Mouse (Mus musculus) heart, adult 9 months (tissue): ENCODE measurements around the gene Psmd12.
"Not testable (repeated sequence)": the region's sequence is repeated elsewhere in the genome, so short reads cannot be mapped to it uniquely, and the experiment has no call there.

Experiments used
- DNase-seq, 2 experiments: peaks; one replicate each; pipeline ENCODE4 v3.0.0; 2022; ENCODE audit warnings: low spot score in 2 of 2

Gene Psmd12

DNA sequence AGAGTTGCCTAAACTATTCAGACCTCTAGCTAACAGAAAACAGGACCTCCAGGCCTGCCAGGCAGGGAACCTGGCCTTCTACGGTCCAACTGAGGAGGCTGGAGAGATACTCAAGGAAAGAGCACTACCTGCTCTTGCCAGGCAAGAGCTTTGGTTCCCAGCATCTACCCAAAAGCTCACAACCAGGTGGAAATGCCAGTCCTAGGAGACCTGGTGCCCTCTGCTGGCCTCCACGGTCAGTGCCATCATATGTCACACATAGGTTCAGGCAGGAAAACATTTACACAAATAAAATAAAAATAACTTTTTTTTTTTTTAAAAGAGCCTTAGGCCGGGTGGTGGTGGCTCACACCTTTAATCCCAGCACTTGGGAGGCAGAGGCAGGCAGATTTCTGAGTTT lies 16.8 kb upstream of the Psmd12 start:
- no peak for DNase-seq

DNA sequence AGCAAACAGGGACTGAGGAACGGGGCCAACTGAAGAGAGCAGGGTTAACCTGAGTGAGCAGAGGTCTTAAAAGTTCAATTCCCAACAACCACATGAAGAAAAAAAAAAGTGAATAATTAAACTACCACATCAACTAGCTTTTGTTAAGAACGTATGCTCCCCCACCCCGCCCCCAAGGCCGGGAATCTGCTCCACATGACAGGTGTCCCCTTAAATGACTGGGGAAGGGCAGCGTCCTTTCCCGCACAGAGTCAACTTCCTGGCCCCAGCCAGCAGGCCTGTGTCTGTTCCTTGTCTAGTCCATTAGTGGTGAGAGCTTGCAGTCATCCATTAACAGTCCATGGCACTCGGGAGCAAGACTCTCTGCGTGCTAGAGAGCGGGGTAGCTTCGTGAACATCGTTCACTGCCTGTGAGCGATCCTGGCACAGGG lies 16.0 kb upstream of the Psmd12 start:
- DNase-seq, result no peak

DNA sequence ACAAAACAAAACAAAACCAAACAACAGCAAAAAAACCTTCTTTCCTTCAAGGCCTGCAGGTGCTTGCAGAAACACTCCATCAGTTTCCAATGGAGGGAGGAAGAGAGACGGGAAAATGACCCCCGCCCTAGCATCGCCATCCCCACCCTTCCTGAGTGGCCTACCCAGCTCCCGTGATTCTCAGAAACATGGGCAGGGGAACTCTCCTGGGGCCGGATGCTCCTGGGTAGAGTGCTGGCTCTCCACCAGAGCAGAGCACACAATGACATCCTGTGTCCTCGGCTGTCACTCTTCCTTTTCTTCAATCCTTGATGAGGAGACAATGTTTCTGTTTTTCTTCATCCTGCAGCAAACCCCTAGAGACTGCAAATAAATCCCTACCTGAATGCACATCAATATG lies 15.1 kb upstream of the Psmd12 start:
- peak in 1 of 2 experiments; percentile 37 for DNase-seq

DNA sequence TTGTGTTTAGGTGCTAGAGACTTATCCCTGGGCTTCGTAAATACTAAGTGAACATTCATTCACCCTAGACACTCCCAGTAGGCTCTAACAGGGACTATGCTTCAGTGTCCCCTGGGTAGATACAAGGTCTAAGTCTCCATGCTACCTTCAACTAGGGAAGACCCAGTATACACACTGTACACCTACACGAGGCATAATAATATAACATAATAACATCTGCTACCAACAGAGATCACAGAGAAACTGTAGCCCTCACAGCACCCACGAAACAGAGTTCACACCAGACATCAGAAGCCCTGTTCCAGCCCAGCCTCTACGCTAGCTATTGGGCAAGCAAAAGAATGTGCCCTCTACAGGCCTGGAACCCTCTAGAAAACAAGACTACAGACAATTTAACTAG lies 14.2 kb upstream of the Psmd12 start:
- no peak for DNase-seq

DNA sequence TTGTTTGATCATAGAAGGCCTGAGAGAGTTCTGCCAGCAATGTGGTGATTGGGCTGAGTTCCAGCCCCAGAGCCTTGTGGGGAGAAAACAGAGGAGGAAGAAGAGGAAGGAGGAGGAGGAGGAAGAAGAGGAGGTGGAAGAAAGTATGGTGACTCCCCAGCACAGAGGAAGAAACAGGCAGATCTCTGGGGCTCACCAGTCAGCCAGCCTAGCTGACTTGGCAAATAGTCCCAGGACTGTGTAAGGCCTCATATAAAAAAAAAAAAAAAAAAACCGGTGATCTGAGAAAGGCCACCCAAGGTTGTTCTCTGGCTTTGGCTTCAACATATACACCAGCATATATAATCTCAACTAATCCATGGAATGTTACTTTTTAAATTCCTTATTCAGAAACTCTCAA lies 13.3 kb upstream of the Psmd12 start:
- DNase-seq, result no peak

DNA sequence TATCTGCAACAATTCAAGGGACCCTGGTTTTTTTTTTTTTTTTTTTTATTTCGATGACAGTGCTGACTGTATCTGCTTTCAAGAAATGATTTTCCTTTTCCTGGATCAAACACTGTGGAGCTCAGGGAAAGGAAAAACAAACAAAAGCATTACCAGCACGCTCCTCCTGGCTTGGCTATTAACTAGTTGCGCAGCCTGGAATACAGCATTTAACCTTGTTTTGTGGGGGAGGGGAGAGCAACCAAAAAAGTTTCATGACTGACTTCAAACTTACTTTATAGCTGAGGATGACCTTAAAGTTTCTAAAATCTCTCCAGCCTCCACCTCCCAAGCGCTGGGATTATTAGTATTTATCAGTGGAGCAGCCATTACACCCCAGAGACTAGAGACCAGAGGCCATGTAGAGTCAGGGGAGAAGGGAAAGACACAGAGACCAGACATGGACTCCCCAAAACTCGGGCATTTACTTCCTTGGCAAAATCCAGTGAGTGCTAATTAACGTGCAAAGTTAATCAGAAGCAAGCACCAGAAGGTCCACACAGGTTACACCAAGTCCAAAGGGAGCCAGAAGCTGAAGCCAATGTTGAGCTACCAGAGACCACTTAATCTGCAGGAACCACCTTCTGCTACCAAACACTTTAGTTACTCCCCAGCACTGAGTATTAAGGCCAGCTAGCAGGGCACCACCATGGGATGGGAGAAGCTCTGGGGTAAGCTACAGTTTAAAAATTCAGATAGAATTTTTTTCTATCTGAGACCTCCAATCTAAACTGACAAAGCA lies 12.5 kb upstream of the Psmd12 start:
- no peak for DNase-seq

DNA sequence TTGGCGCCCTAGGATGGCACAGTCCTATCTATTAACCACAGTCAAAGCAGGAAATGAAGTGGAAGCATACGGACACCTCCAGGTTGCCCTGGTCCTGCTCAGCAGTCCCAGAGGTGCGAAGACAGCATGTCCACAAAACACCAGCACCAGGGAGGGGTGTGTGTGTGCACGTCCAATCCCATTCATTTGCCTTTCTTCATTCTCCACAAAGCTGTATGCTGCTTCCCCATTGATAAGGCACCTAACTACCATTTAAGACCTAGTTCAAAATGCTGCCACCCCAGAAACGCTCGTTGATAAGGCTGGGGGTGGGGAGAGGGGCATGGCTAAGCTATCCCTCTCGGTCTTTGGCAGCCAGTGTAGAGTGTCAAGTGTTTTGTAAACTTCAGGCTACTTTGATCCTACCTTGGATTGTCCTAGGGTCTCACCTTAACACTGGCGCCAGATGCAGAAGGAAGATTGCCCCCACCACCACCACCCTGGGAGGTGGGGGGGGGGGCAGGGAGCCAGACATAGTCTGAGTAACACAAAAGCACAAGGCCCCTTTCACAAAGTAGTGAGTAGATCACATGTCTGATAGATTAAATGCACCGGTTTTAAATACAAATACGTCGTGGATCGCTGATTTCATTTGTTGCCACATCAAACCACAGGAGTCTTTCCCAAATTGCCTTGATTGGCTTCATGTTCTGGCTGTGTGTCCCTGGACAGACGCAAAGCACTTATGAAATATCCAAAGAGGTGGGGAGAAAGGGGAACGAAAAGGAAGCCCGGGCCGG lies 10.8 kb upstream of the Psmd12 start:
- no peak for DNase-seq

DNA sequence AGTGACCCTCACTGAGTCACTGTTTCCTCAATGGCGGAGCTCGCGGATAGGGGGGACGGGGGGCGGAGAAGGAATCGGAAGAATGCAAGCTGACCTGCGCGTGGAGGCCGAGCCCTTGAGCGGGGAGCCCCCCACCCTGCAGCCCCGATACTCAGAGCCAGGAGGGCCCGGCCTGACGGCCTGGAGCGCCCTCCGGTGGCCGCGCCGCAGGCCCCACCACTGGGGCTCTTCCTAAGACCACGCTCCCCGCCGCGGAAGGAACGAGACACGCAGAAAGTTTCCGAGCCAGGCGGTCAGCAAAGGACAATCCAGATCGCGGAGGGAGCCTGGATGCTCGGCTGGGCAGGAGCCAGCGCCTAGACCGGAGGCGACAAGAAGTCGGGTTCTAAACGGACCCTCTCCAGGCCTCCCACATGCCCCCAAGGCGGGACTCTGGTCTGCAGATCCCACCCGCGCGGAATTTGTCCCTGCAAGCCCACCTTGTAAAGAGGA lies 10.2 kb upstream of the Psmd12 start:
- DNase-seq, result peak; percentile 81 to 83

DNA sequence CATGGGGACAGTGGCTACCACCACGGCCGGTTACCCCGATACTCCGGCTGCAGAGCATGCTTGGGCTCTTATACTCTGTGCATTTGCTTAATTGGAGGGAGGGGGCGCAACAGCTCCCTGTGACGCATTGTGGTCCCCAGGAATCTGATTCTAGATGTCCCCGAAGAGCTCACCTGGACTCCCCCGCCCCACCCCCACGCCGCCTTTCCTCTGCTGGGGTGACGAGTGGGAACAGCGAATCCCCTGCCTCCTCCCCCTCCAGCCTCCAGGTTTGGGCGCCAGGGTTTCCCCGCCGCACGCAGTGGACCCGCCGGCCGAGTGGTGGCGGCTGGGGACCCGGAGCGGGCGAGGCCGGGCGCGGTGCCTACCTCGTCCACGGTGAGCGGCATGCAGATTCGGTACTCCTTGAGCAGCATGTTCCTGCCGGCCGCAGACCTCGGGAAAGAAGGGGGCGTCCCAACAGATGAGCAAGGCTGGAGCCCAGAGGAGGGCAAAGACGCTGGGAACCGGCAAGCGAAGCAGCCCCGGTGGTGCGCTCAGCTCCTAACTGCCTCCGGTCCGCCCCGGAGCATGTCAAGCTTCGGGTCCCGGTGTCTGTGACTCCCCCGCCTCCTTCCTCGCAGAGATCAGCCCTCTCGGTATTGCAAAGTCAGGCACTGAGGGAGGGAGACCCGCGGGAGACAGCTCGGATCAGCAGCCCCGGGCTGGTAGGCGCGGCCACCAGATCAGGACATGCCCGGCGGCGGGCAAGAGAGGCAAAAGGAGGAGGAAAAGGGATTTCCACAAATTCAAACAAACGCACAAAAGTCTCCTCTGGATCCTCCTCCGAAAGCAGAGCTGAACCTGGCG lies 9.5 kb upstream of the Psmd12 start:
- DNase-seq, result peak; percentile 50 to 65

DNA sequence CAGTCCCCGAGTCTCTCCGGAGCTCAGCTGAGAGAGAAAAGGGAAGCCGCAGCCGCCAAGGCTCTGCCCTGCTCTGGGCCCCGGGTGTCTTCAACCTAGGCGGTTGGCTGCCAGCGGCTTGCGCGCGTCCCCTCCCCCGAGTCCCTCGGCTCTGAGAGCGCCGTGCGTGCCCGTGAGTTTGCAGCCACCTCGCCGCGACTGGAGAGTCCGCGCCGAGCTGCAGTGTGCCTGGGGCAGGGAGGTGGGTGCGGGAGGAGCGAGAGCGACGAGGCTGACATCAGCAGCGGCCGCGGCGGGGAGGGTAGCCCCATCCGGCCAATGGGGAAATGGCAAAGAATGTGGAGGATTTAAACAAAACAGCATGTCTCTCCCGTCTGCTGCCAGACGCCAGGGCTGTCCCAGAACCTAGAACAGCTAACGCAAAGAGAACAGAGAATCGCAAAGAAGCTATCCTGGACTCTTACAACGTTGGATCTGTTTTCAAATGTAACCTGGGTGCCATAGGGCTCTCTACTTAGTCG lies 8.7 kb upstream of the Psmd12 start, which contains the start of gene Pitpnc1:
TSS of gene Pitpnc1 (minus strand) at position 179 of the 521 bp plus-strand sequence.
- peak; percentile 87 to 89 for DNase-seq

DNA sequence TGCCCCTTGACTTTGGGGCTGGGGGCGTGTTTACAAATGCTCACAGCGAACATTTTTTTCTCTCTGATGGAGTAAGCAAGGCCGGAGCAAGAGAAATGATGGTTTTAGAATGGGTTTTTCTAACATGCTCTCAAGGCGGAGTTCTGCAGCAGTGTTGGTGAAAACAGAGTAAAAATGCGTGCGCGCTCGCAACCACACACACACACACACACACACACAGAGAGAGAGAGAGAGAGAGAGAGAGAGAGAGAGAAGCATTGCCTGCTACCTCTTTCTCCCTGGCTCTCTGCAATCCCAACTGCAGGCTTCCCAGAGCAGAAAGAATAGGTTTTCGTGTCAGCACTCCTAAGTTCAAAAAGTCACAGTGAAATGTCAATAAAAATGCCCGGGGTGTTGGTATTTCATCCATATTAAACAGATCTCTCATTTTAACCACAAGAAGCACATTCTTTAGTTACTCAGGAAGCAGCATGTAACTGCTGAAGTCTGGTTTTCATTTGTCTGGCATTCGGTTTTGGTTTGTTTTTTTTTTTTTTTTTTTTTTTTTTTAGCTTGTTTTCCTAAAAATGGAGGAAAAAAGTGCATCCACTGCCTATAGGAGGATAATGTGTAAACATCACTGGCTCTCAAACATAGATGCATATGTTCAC lies 8.1 kb upstream of the Psmd12 start:
- no peak for DNase-seq

DNA sequence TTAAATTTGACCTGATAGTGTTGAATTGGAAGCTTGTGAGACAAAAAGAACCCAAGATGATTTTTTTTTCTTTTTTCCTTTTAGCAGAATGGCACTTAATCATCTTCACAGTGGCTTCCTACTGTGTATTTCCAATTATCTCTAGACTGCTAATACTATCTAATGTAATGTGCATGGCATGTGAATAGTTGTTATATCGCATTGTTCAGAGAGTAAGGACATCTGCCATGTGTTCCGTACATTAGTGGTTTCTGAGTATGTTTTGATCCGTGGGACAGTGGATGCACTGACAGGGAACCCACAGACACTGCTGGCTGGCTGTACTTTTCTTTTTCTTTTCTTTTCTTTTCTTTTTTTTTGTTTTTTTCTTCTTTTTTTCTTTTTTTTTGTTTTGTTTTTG lies 7.0 kb upstream of the Psmd12 start:
- DNase-seq, result no peak

DNA sequence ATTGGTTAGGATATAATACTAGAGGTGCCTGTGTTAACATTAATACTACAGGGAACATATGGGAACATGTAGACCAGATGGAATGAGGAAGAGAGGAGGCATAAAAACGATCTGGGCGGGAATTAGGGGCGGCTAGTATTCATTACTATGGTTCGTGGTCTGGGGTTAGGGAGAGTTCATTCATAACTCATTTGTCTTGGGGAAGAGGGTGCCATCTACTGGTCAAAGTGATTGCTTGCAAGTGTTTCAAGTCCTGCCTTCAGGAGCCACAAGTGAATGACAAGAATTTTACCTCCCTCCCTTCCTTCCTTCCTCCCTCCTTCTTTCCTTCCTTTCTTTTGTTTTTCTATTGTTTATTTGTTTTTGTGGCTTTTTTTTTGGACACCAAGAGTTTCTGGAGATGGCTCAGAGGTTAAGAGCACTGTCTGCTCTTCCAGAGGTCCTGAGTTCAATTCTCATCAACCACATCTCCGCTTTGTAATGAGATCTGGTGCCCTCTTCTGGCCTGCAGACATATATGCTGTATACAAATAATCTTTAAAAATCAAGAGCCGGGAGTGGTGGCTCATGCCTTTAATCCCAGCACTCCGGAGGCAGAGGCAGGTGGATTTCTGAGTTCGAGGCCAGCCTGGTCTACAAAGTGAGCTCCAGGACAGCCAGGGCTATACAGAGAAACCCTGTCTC lies 6.0 kb upstream of the Psmd12 start:
- peak; percentile 60 to 76 for DNase-seq

DNA sequence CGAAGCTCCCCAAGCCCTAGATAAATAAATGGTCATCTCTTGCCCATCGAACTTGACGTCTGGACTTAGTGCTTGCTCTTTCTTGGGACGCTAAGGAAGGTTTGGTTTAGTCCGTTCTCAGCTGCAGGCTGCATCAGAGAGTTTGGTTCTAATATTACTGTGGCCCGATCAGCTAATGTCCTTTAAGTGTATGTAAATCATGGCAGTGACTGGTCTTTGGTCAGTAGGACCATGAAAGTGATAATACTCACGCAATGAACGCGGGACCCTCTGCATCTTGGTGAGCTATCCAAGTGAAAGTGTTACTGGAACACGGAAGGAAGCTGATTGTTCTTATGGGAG lies 549 bp downstream of the Psmd12 start:
- no peak for DNase-seq

DNA sequence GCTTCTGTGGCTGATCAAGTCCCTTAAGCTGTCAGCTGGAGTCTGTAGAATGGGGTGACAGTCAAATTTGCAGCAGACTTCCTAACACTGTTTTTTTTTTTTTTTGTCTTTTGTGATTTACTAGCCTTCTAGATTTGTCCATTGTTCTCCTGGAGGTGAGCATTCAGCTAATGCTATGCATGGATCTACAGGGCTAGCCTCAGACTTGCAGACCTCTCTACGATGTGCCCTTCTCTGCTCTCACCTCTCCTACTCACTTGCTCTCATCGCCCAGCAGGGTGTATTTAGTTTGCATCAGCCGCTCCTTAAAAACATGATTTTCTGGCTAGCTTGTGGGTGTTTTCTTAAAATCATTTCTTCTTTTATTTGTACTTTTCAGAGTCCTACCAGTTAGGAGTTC lies 5.1 kb downstream of the Psmd12 start:
- DNase-seq, result no peak

DNA sequence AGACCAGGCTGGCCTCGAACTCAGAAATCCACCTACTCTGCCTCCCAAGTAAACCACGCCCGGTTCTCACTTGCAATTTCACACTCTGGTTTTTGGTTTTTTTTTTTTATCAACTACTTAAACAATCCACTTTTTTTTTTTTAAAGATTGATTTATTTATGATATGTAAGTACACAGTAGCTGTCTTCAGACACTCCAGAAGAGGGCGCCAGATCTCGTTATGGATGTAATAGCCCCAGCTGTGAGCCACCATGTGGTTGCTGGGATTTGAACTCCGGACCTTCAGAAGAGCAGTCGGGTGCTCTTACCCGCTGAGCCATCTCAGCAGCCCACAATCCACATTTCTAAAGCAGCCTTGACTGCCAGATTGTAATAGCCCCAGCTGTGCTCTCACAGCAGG lies 23.5 kb downstream of the Psmd12 start:
- no peak for DNase-seq

DNA sequence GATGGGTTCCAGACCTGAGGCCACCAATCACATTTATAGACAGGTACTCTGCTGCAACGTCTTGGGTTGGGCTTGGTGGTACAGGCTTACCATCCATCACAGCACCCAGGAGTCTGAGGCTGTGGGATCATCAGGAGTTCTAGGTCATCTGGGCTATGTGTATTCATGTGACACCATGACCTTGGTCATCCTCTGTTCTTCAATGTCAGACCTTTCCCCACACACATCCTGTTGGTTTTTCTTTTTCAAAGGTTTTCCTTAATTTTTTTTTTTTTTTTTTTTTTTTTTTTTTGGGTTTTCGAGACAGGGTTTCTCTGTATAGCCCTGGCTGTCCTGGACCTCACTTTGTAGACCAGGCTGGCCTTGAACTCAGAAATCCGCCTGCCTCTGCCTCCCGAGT lies 25.1 kb downstream of the Psmd12 start:
- not testable (repeated sequence) for DNase-seq

DNA sequence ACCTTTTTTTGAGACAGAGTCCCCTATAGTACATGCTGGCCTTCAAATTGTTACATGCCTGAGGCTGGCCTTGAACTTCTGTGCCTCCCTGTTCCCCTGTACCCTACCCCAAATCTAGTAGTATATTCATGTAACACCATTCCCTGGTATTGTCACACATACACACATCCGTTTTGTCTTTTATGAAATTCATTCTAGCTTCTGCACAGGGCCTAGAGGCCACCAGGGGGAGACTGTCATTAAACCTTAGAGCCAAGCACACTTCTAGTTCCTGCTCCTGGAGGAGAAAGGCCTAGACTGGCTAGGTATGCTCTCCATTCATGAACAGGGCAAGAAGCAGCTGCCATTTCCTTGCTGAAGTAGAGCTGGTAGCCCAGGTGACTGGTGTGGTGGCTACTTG lies 27.0 kb downstream of the Psmd12 start:
- DNase-seq, result no peak

DNA sequence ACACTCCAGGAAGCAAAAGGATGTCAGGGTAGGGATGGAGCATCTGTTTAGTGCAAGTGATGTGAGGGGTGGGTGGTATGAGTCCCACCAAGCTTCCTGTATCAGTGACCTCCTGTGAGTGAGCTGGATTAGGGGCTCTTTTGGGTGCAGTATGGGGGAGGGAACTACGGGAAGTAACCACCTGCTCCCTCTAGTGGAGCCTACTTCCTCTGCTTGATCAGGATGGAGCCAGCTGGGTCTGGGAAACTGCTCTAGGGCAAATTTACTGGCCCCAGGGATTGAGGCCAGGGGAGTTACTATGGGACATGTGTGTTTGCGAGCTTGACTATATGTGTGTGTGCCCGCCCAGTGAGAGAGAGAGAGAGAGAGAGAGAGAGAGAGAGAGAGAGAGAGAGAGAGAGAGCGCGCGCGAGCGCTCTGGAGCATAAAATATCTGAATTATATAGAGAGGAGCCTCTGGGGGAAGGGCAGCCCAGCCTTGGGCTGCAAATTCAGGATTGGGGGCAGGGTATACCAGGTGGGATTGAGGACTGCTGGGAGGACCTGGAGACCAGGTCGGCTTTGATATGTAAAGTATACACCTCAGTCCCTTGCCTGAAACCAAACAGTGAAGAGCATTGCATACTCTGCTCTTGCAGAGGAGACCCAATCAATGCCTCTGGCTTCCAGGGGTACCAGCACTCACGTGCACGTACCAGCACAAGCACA lies 30.5 kb downstream of the Psmd12 start:
- DNase-seq, result no peak
